ENCODE assay signal across 8 mouse cellular contexts in the genomic region with DNA sequence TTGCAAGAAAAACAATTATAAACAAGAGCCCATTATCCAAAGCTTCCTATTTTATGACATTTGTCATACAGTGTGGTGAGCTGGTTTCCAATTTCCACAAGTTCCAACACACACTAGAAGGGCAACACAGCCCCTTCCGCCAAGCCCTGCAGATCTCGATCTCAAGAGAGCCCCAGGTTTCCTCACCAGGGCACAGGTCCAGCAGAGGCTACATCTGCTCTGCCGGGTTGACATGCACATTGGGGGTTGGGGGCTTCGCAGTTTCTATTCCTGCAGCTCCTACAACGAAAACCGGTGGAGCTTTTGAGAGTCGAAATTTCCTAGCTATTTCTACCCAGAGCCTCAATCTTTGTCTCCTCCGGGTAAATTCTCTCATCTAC. TPM values are rescaled to one million over a fixed set of nuclear protein-coding genes. Genes with fewer than 3 reads are reported as not detected.
DNase-seq lines count a peak whose midpoint lies in the region; ATAC-seq and TF ChIP-seq lines count a peak whose summit lies in the region.

No protein-coding gene starts in this region.

- H3K4me2 ChIP-seq in forebrain, embryonic 15.5 days (replicated peaks), result peak overlapping the region; percentile 86
- H3K4me2 ChIP-seq in hindbrain, embryonic 16.5 days (ENCODE audit: low read length), result peak overlapping the region; percentile 90
- H3K4me2 ChIP-seq in liver, embryonic 16.5 days (ENCODE audit: low read depth, low read length), result peak overlapping the region; percentile 72

- H3K4me3 ChIP-seq in bone marrow, adult 2 months (replicated peaks; ENCODE audit: control insufficient read depth, low read depth, low read length), result peak overlapping the region; percentile 81
- H3K4me3 ChIP-seq in forebrain, embryonic 15.5 days, result peak overlapping the region; percentile 77
- peak overlapping the region; percentile 87 for H3K4me3 ChIP-seq in hindbrain, embryonic 16.5 days (ENCODE audit: low read length)
- peak overlapping the region; percentile 66 for H3K4me3 ChIP-seq in liver, embryonic 16.5 days (ENCODE audit: low read depth, low read length)

- H3K9me3 ChIP-seq in forebrain, embryonic 15.5 days, result no peaks in the 10 kb centered on the region
- H3K9me3 ChIP-seq in hindbrain, embryonic 16.5 days (ENCODE audit: control insufficient read depth, low read length), result no peaks in the 10 kb centered on the region
- H3K9me3 ChIP-seq in liver, embryonic 16.5 days (replicated peaks; ENCODE audit: control insufficient read depth, low read length), result no peaks in the 10 kb centered on the region

- peak; percentile 59 for DNase-seq in left cerebral cortex, postnatal 4 days
- no peak for DNase-seq in left cerebral cortex, adult 8-10 months (ENCODE audit: low spot score in 2 of 2)
- DNase-seq in ovary, postnatal 14 days (ENCODE audit: low spot score), result peak; percentile 18

- H3K27ac ChIP-seq in bone marrow, adult 2 months (ENCODE audit: control insufficient read depth, insufficient read depth, low read depth, low read length, poor library complexity), result no peak overlapping the region
- peak overlapping the region; percentile 79 for H3K27ac ChIP-seq in forebrain, embryonic 15.5 days (replicated peaks)
- peak overlapping the region; percentile 88 for H3K27ac ChIP-seq in hindbrain, embryonic 16.5 days (ENCODE audit: low read depth, low read length)
- H3K27ac ChIP-seq in liver, embryonic 16.5 days (ENCODE audit: low read length), result peak overlapping the region; percentile 78

- no peaks in the 10 kb centered on the region for H3K36me3 ChIP-seq in forebrain, embryonic 15.5 days
- no peaks in the 10 kb centered on the region for H3K36me3 ChIP-seq in hindbrain, embryonic 16.5 days (ENCODE audit: control insufficient read depth, insufficient read depth, low read length)
- H3K36me3 ChIP-seq in liver, embryonic 16.5 days (ENCODE audit: control insufficient read depth, insufficient read depth), result no peaks in the 10 kb centered on the region

- no peak for TF ChIP-seq CTCF in bone marrow, adult 2 months (IDR thresholded peaks at IDR 0.05; ENCODE audit: control insufficient read depth, insufficient read depth, low read length)

- no peaks in the 10 kb centered on the region for H3K27me3 ChIP-seq in forebrain, embryonic 15.5 days
- H3K27me3 ChIP-seq in hindbrain, embryonic 16.5 days (replicated peaks; ENCODE audit: control insufficient read depth, insufficient read depth, low read length), result no peaks in the 10 kb centered on the region
- H3K27me3 ChIP-seq in liver, embryonic 16.5 days (ENCODE audit: control insufficient read depth, insufficient read depth, low read depth, low read length), result no peaks in the 10 kb centered on the region

- WGBS in bone marrow, adult 2 months, result 1% methylated on average over 8 of the region's 8 CpGs
- 7% methylated on average over 8 of the region's 8 CpGs for WGBS in forebrain, embryonic 15.5 days
- WGBS in hindbrain, embryonic 16.5 days, result 5% methylated on average over 8 of the region's 8 CpGs
- WGBS in liver, embryonic 16.5 days (ENCODE audit: insufficient replicate concordance), result 5% methylated on average over 8 of the region's 8 CpGs

- no peak for TF ChIP-seq POLR2A in bone marrow, adult 2 months (IDR thresholded peaks at IDR 0.05; ENCODE audit: borderline replicate concordance, control insufficient read depth, low read depth, low read length)

- no peaks in the 10 kb centered on the region for H3K4me1 ChIP-seq in bone marrow, adult 2 months (ENCODE audit: control insufficient read depth, insufficient read depth, low read length)
- H3K4me1 ChIP-seq in forebrain, embryonic 15.5 days, result peaks cover 17% of the 10 kb centered on the region
- H3K4me1 ChIP-seq in hindbrain, embryonic 16.5 days (ENCODE audit: control insufficient read depth, insufficient read depth, low read depth, low read length), result peaks cover 10% of the 10 kb centered on the region
- H3K4me1 ChIP-seq in liver, embryonic 16.5 days (ENCODE audit: control insufficient read depth, low read depth, low read length), result peaks cover 2% of the 10 kb centered on the region

- H3K9ac ChIP-seq in forebrain, embryonic 15.5 days (replicated peaks), result peak overlapping the region; percentile 80
- H3K9ac ChIP-seq in hindbrain, embryonic 16.5 days (ENCODE audit: low read depth, low read length), result peak overlapping the region; percentile 84
- H3K9ac ChIP-seq in liver, embryonic 16.5 days (ENCODE audit: low read depth, low read length), result peak overlapping the region; percentile 55; the same call in 1 of the 2 replicates

- intact Hi-C loops in left cerebral cortex, postnatal 4 days (cut with DNase I), result loop anchor here (10.0 kb wide), 1 partner anchor 161 kb away; a partner anchor contains a TSS

- no peak for ATAC-seq in forebrain, embryonic 15.5 days (replicated peaks)
- no peak for ATAC-seq in hindbrain, embryonic 16.5 days
- no peak for ATAC-seq in liver, embryonic 16.5 days (ENCODE audit: low read depth)
- ATAC-seq in megakaryocyte-erythroid progenitor cell, adult 5-6 weeks (replicated peaks; ENCODE audit: low FRiP score, low TSS enrichment, poor library complexity, severe bottlenecking), result no peak

RNA-seq across cellular contexts. Expression of a gene that starts 1.0 kb away (rescaled TPM):
- total RNA-seq in left cerebral cortex, postnatal 4 days (2021), result 10 to 100 TPM; 19.5 to 22.2 TPM
- total RNA-seq in left cerebral cortex, adult 8-10 months (2022), result 100 to 1,000 TPM in 1 of 4 experiments, 10 to 100 TPM in 3; 84.3 to 108 (median 91.8) TPM
- polyA plus RNA-seq in bone marrow, adult 2 months (2011; ENCODE audit: insufficient read depth, insufficient read length, low replicate concordance, missing spikeins), result 1.4 and 3.0 TPM in 2 replicates
- 7.0 and 7.8 TPM in 2 replicates for polyA plus RNA-seq in forebrain, embryonic 15.5 days (2015; fragmentation: Nextera tagmentation; extraction: Ambion mirVana)
- 7.3 and 7.7 TPM in 2 replicates for polyA plus RNA-seq in hindbrain, embryonic 16.5 days (2015; fragmentation: Nextera tagmentation; extraction: Ambion mirVana)
- polyA plus RNA-seq in liver, embryonic 16.5 days (2015; fragmentation: Nextera tagmentation; extraction: Ambion mirVana), result 6.4 and 6.6 TPM in 2 replicates
- total RNA-seq in megakaryocyte-erythroid progenitor cell, adult 5-6 weeks (2014; fragmentation: Nextera tagmentation), result 0.79 and 2.2 TPM in 2 replicates
- total RNA-seq in megakaryocyte-erythroid progenitor cell, adult 5-6 weeks (2017), result 6.1 and 15.3 TPM in 2 replicates

RNA-seq across cellular contexts. Expression of a gene that starts 46.6 kb away (rescaled TPM):
- total RNA-seq in left cerebral cortex, postnatal 4 days (2021), result 1 to 10 TPM; 2.4 to 3.4 TPM
- 10 to 100 TPM; 12.5 to 17.2 (median 14.6) TPM for total RNA-seq in left cerebral cortex, adult 8-10 months (2022)
- polyA plus RNA-seq in bone marrow, adult 2 months (2011; ENCODE audit: insufficient read depth, insufficient read length, low replicate concordance, missing spikeins), result 25.0 and 26.4 TPM in 2 replicates
- 1.6 and 2.4 TPM in 2 replicates for polyA plus RNA-seq in forebrain, embryonic 15.5 days (2015; fragmentation: Nextera tagmentation; extraction: Ambion mirVana)
- polyA plus RNA-seq in hindbrain, embryonic 16.5 days (2015; fragmentation: Nextera tagmentation; extraction: Ambion mirVana), result 1.1 and 1.6 TPM in 2 replicates
- 2.7 TPM in 2 replicates for polyA plus RNA-seq in liver, embryonic 16.5 days (2015; fragmentation: Nextera tagmentation; extraction: Ambion mirVana)
- total RNA-seq in megakaryocyte-erythroid progenitor cell, adult 5-6 weeks (2014; fragmentation: Nextera tagmentation), result 13.8 and 35.6 TPM in 2 replicates
- 11.6 and 18.1 TPM in 2 replicates for total RNA-seq in megakaryocyte-erythroid progenitor cell, adult 5-6 weeks (2017)

Comparison
In these comparisons a context has a peak if more than half of its experiments do, and no peak if none do; other contexts are left out.
1. DNase-seq: peak in left cerebral cortex, postnatal 4 days (single experiment) and ovary, postnatal 14 days (single experiment); none in left cerebral cortex, adult 8-10 months (0 of 2).
2. Peak in every context shown above with its lines, with median percentiles within 50 percentile points of each other: H3K4me3 ChIP-seq, H3K4me2 ChIP-seq and H3K9ac ChIP-seq.